In genomic region chr16:62826156-62827001, GRCm38 (mm10) we compare ENCODE assay signal across 8 mouse cellular contexts. TPM values are rescaled to one million over a fixed set of nuclear protein-coding genes. Genes with fewer than 3 reads are reported as not detected.
DNase-seq lines count a peak whose midpoint lies in the region; ATAC-seq lines count a peak whose summit lies in the region.

No protein-coding gene starts in this region.

- H3K4me1 ChIP-seq in neural tube, embryonic 11.5 days (ENCODE audit: control insufficient read depth, insufficient read depth, low read length): no peaks in the 10 kb centered on the region

- H3K9ac ChIP-seq in neural tube, embryonic 11.5 days (ENCODE audit: low read length): no peak overlapping the region

- 78% methylated on average over 12 of the region's 12 CpGs for WGBS in neural tube, embryonic 11.5 days

- no peaks in the 10 kb centered on the region for H3K9me3 ChIP-seq in neural tube, embryonic 11.5 days (ENCODE audit: control insufficient read depth, low read length)

- H3K27ac ChIP-seq in neural tube, embryonic 11.5 days (ENCODE audit: low read depth, low read length): no peak overlapping the region

- DNase-seq in frontal cortex, postnatal 10 days (ENCODE audit: low spot score in 2 of 2): no peak
- no peak for DNase-seq in neural tube, embryonic 11.5 days (ENCODE audit: low spot score)
- no peak for DNase-seq in neural tube, embryonic 10.5 days (ENCODE audit: extremely low spot score, low spot score)
- DNase-seq in lung, postnatal 14 days: peak; percentile 26
- no peak for DNase-seq in left cerebral cortex, adult 11 months (ENCODE audit: low spot score)
- no peak for DNase-seq in right cerebral cortex, postnatal 14 days

- no peak overlapping the region for H3K4me2 ChIP-seq in neural tube, embryonic 11.5 days (ENCODE audit: low read depth)

- ATAC-seq in frontal cortex, adult (ENCODE audit: low TSS enrichment): peak; percentile 80
- peak; percentile 16; the same call in 1 of the 2 replicates for ATAC-seq in neural tube, embryonic 11.5 days (ENCODE audit: insufficient read depth, low FRiP score, low TSS enrichment)
- ATAC-seq in common myeloid progenitor, adult 5-6 weeks (replicated peaks; ENCODE audit: low read depth, poor library complexity, severe bottlenecking): peak; percentile 95

- H3K27me3 ChIP-seq in neural tube, embryonic 11.5 days (ENCODE audit: control insufficient read depth, insufficient read depth, low read length): no peaks in the 10 kb centered on the region

- no peak overlapping the region for H3K4me3 ChIP-seq in neural tube, embryonic 11.5 days (ENCODE audit: low read depth, low read length)

- no peaks in the 10 kb centered on the region for H3K36me3 ChIP-seq in neural tube, embryonic 11.5 days (ENCODE audit: control insufficient read depth, insufficient read depth, low read length)

RNA-seq across cellular contexts. Expression of gene Stx19, which starts 11.9 kb away (rescaled TPM):
- polyA plus RNA-seq in neural tube, embryonic 11.5 days (2014; fragmentation: Nextera tagmentation; extraction: Ambion mirVana): 0.19 and 0.32 TPM in 2 replicates
- not detected in 2 replicates for total RNA-seq in common myeloid progenitor, adult 5-6 weeks (2017)

RNA-seq across cellular contexts. Expression of gene Arl13b, which starts 20.5 kb away (rescaled TPM):
- polyA plus RNA-seq in neural tube, embryonic 11.5 days (2014; fragmentation: Nextera tagmentation; extraction: Ambion mirVana): 17.2 and 21.6 TPM in 2 replicates
- total RNA-seq in common myeloid progenitor, adult 5-6 weeks (2017): 12.4 and 14.7 TPM in 2 replicates

RNA-seq across cellular contexts. Expression of gene Pros1, which starts 27.7 kb away (rescaled TPM):
- 24.9 and 27.3 TPM in 2 replicates for polyA plus RNA-seq in neural tube, embryonic 11.5 days (2014; fragmentation: Nextera tagmentation; extraction: Ambion mirVana)
- total RNA-seq in common myeloid progenitor, adult 5-6 weeks (2017): 6.8 and 8.1 TPM in 2 replicates

RNA-seq across cellular contexts. Expression of gene Nsun3, which starts 39.8 kb away (rescaled TPM):
- polyA plus RNA-seq in neural tube, embryonic 11.5 days (2014; fragmentation: Nextera tagmentation; extraction: Ambion mirVana): 9.3 and 11.8 TPM in 2 replicates
- 23.6 and 25.5 TPM in 2 replicates for total RNA-seq in common myeloid progenitor, adult 5-6 weeks (2017)

Comparison
In these comparisons a context has a peak if more than half of its experiments do, and no peak if none do; other contexts are left out.
1. ATAC-seq: peak in every context shown above with its lines; median percentile 95 in common myeloid progenitor, adult 5-6 weeks; 80 in frontal cortex, adult; 16 in neural tube, embryonic 11.5 days.